Mouse (Mus musculus) stomach, postnatal 0 days (tissue): ENCODE measurements around the gene Zfp318. TPM values are rescaled to one million over a fixed set of nuclear protein-coding genes. Genes with fewer than 3 reads are reported as not detected.

ENCODE experiments used
- ATAC-seq: fragments of 200-750 bp; cut with Nextera tagmentation; 2 replicates; pipeline ENCODE4 v1.8.0; 2017; ENCODE audit not compliant: low FRiP score, low TSS enrichment
- DNase-seq: peaks from one replicate; pipeline ENCODE4 v3.0.0-alpha.2; 2016; ENCODE audit warnings: low spot score
- H3K27ac ChIP-seq: fragments of 300-500 bp; sonication (generic); replicated peaks from 2 replicates; pipeline ENCODE4 v1.5.1; 2014; ENCODE audit warnings: mild to moderate bottlenecking, control low read depth
- H3K27me3 ChIP-seq: fragments of 300-500 bp; sonication (generic); 2 replicates; pipeline ENCODE4 v1.6.1; 2014; ENCODE audit warnings: low read length; ENCODE audit not compliant: control insufficient read depth, insufficient read depth
- H3K36me3 ChIP-seq: fragments of 300-500 bp; sonication (generic); 2 replicates; pipeline ENCODE4 v1.6.1; 2014; ENCODE audit warnings: low read length, mixed read lengths; ENCODE audit not compliant: control insufficient read depth, insufficient read depth
- H3K4me1 ChIP-seq: fragments of 300-500 bp; sonication (generic); replicated peaks from 2 replicates; pipeline ENCODE4 v1.6.1; 2014; ENCODE audit warnings: antibody characterized with exemption; ENCODE audit not compliant: control insufficient read depth, insufficient read depth
- H3K4me2 ChIP-seq: fragments of 300-500 bp; sonication (generic); replicated peaks from 2 replicates; pipeline ENCODE4 v1.6.1; 2014; ENCODE audit warnings: low read depth, mild to moderate bottlenecking, control low read depth, moderate library complexity
- H3K4me3 ChIP-seq: fragments of 300-500 bp; sonication (generic); 2 replicates; pipeline ENCODE4 v1.5.1; 2014; ENCODE audit warnings: low read depth, low read length, control low read depth
- H3K9ac ChIP-seq: fragments of 300-500 bp; sonication (generic); 2 replicates; pipeline ENCODE4 v1.6.1; 2014; ENCODE audit warnings: mild to moderate bottlenecking, low read length, control low read depth, mixed read lengths
- H3K9me3 ChIP-seq: fragments of 300-500 bp; sonication (generic); 2 replicates; pipeline ENCODE4 v1.6.1; 2016; ENCODE audit warnings: low read length; ENCODE audit not compliant: control insufficient read depth
- CTCF ChIP-seq: IDR thresholded peaks from 2 replicates; pipeline ENCODE4 v1.5.1; 2016; ENCODE audit warnings: antibody characterized with exemption, low read depth, mild to moderate bottlenecking, moderate library complexity
- EP300 ChIP-seq: optimal IDR thresholded peaks from 2 replicates; pipeline ENCODE3; 2016; ENCODE audit warnings: antibody characterized with exemption
- WGBS: fragments of 180-500 bp; shearing (Covaris S2); extraction: QIAGEN DNeasy Blood & Tissue Kit; methylation state at CpG from one replicate; pipeline ENCODE4 v1.1.7; 2014; 5-methylcytosine and 5-hydroxymethylcytosine counted together
- polyA plus RNA-seq: library from polyadenylated mRNA; unstranded; fragments of >200 nt; fragmentation: Nextera tagmentation; extraction: Ambion mirVana; gene quantifications from 2 replicates; pipeline ENCODE4 v1.2.1, GENCODE M21; 2015

Gene Zfp318
- polyA plus RNA-seq, 1 experiment from 2014 or later: 2.9 TPM

GRCm38 (mm10) chr17:46460673-46461072, 77.1 kb downstream of the Zfp318 start:
- peak overlapping the region; percentile 56 for H3K4me2 ChIP-seq
- H3K4me1 ChIP-seq: no peaks in the 10 kb centered on the region
- no peak for TF ChIP-seq EP300
- TF ChIP-seq CTCF: no peak
- no peak for ATAC-seq
- H3K27me3 ChIP-seq: no peaks in the 10 kb centered on the region; the same call in 1 of the 2 replicates
- no peak overlapping the region for H3K9ac ChIP-seq
- no peak overlapping the region for H3K27ac ChIP-seq
- no peak for DNase-seq
- H3K4me3 ChIP-seq: peak overlapping the region; percentile 31
- H3K9me3 ChIP-seq: no peaks in the 10 kb centered on the region
- under 1% methylated on average over 32 of the region's 32 CpGs for WGBS
- no peaks in the 10 kb centered on the region for H3K36me3 ChIP-seq

- Histone ChIP-seq H3K27ac (no peak overlapping the region), H3K27me3 (no peaks in the 10 kb centered on the region; the same call in 1 of the 2 replicates), H3K36me3 (no peaks in the 10 kb centered on the region), H3K4me1 (no peaks in the 10 kb centered on the region), H3K9me3 (no peaks in the 10 kb centered on the region), H3K9ac (no peak overlapping the region), H3K4me2 (peak overlapping the region; percentile 56), H3K4me3 (peak overlapping the region; percentile 31; the same call in 1 of the 2 replicates)
- no peak for DNase-seq
- ATAC-seq: no peak
- TF ChIP-seq EP300 (no peak), CTCF (peak; percentile 48)
- 15% methylated on average over 8 of the region's 8 CpGs for WGBS
These were observed 77.8 kb downstream of the Zfp318 start for GRCm38 (mm10) chr17:46461347-46461746.

GRCm38 (mm10) chr17:46462226-46462625, 78.7 kb downstream of the Zfp318 start:
- 68% methylated on average over 5 of the region's 5 CpGs for WGBS
- H3K4me2 ChIP-seq: no peak overlapping the region
- H3K4me3 ChIP-seq: no peak overlapping the region
- H3K27me3 ChIP-seq: no peaks in the 10 kb centered on the region
- no peak for ATAC-seq
- no peak overlapping the region for H3K9ac ChIP-seq
- no peaks in the 10 kb centered on the region for H3K36me3 ChIP-seq
- DNase-seq: no peak
- H3K9me3 ChIP-seq: no peaks in the 10 kb centered on the region
- H3K27ac ChIP-seq: no peak overlapping the region
- TF ChIP-seq CTCF: no peak
- TF ChIP-seq EP300: no peak
- no peaks in the 10 kb centered on the region for H3K4me1 ChIP-seq

DNA sequence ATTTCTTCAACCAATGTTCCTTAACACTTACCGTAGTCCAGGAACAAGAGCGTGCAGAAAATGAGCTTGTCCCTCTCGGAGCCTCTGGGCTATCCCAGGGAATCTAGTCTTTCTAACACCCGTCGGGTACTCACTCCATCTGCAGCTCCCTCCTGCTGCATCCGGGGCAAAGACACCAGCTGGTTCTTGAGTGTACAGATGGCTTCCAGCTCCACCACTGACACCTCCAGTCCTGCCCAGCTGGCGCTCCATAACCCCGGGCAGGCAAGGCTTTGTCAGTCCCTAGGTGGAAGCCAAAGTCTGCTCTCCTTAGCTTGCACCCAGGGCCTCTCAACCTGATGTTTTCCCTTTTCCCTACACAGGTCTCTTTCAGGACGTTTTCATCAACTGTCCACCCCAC, 84.3 kb downstream of the Zfp318 start:
- ATAC-seq (no peak), DNase-seq (no peak)
- Histone ChIP-seq H3K4me2 (no peak overlapping the region), H3K9me3 (no peaks in the 10 kb centered on the region), H3K27me3 (no peaks in the 10 kb centered on the region), H3K4me3 (no peak overlapping the region), H3K4me1 (no peaks in the 10 kb centered on the region), H3K36me3 (no peaks in the 10 kb centered on the region), H3K27ac (no peak overlapping the region), H3K9ac (no peak overlapping the region)
- 67% methylated on average over 9 of the region's 9 CpGs for WGBS
- no peak for TF ChIP-seq EP300
- no peak for TF ChIP-seq CTCF

Other genes starting within 250 kb of the Zfp318 start
- gene Rsph9, start 239.5 kb upstream of the Zfp318 start, polyA plus RNA-seq: 13.1 and 13.6 TPM in 2 replicates
- gene Mad2l1bp, start 230.2 kb upstream of the Zfp318 start, polyA plus RNA-seq: 35.5 and 35.8 TPM in 2 replicates
- 21.2 and 21.6 TPM in 2 replicates for gene Gtpbp2, start 222.7 kb upstream of the Zfp318 start, polyA plus RNA-seq
- 7.5 and 8.0 TPM in 2 replicates for gene Polh, start 181.1 kb upstream of the Zfp318 start, polyA plus RNA-seq
- 11.5 and 12.2 TPM in 2 replicates for gene Xpo5, start 180.9 kb upstream of the Zfp318 start, polyA plus RNA-seq
- gene Polr1c, start 135.7 kb upstream of the Zfp318 start, polyA plus RNA-seq: 47.7 and 48.0 TPM in 2 replicates
- gene Yipf3, start 135.7 kb upstream of the Zfp318 start, polyA plus RNA-seq: 119 and 125 TPM in 2 replicates
- 0.73 and 0.79 TPM in 2 replicates for gene Lrrc73, start 130.2 kb upstream of the Zfp318 start, polyA plus RNA-seq
- 13.5 and 17.7 TPM in 2 replicates for gene Tjap1, start 100.7 kb upstream of the Zfp318 start, polyA plus RNA-seq
- 8.9 and 10.8 TPM in 2 replicates for gene Dlk2, start 86.3 kb upstream of the Zfp318 start, polyA plus RNA-seq
- 3.5 and 4.3 TPM in 2 replicates for gene Abcc10, start 55.4 kb upstream of the Zfp318 start, polyA plus RNA-seq
- gene Crip3, start 45.2 kb downstream of the Zfp318 start, polyA plus RNA-seq: 0.23 and 0.24 TPM in 2 replicates
- gene Slc22a7, start 54.7 kb downstream of the Zfp318 start, polyA plus RNA-seq: not detected in 2 replicates
- 0.13 and 0.15 TPM in 2 replicates for gene Ttbk1, start 103.9 kb downstream of the Zfp318 start, polyA plus RNA-seq
- 23.8 and 24.7 TPM in 2 replicates for gene Dnph1, start 113.0 kb downstream of the Zfp318 start, polyA plus RNA-seq
- 1.9 and 2.6 TPM in 2 replicates for gene Cul9, start 162.7 kb downstream of the Zfp318 start, polyA plus RNA-seq
- 3.7 and 4.3 TPM in 2 replicates for gene Srf, start 172.4 kb downstream of the Zfp318 start, polyA plus RNA-seq
- 29.4 and 32.1 TPM in 2 replicates for gene Ptk7, start 245.8 kb downstream of the Zfp318 start, polyA plus RNA-seq